Mouse (Mus musculus) heart, embryonic 10.5 days (tissue): ENCODE results near the gene Rhbdf1. TPM values are rescaled to one million over a fixed set of nuclear protein-coding genes. Genes with fewer than 3 reads are reported as not detected.
A peak's percentile ranks its signal among the peaks of the same experiment; 100 is the strongest.

Experiments
- DNase-seq: peaks from one replicate; pipeline ENCODE4 v3.0.0-alpha.2; 2017; ENCODE audit warnings: low spot score
- H3K27ac ChIP-seq: fragments of 300-500 bp; sonication (generic); 2 replicates; pipeline ENCODE4 v1.5.1; 2016; ENCODE audit warnings: mild to moderate bottlenecking
- H3K27me3 ChIP-seq: fragments of 300-500 bp; sonication (generic); 2 replicates; pipeline ENCODE4 v1.6.1; 2016; ENCODE audit warnings: mild to moderate bottlenecking; ENCODE audit not compliant: poor library complexity, insufficient read depth, severe bottlenecking
- H3K36me3 ChIP-seq: fragments of 300-500 bp; sonication (generic); 2 replicates; pipeline ENCODE4 v1.6.1; 2016; ENCODE audit warnings: mild to moderate bottlenecking, moderate library complexity
- H3K4me1 ChIP-seq: fragments of 300-500 bp; sonication (generic); 2 replicates; pipeline ENCODE4 v1.6.1; 2016; ENCODE audit warnings: mild to moderate bottlenecking
- H3K4me3 ChIP-seq: fragments of 300-500 bp; sonication (generic); 2 replicates; pipeline ENCODE4 v1.5.1; 2016; ENCODE audit warnings: mild to moderate bottlenecking, moderate library complexity
- H3K9me3 ChIP-seq: fragments of 300-500 bp; sonication (generic); 2 replicates; pipeline ENCODE4 v1.6.1; 2016; ENCODE audit warnings: mild to moderate bottlenecking, moderate library complexity
- WGBS: fragments of 180-500 bp; shearing (Covaris S2); methylation state at CpG from one replicate; pipeline ENCODE4 v1.1.7; 2016; 5-methylcytosine and 5-hydroxymethylcytosine counted together
- polyA plus RNA-seq: library from polyadenylated mRNA; unstranded; fragments of >200 nt; fragmentation: Nextera tagmentation; extraction: Ambion mirVana; gene quantifications from 2 replicates; pipeline ENCODE4 v1.2.1, GENCODE M21; 2016

The Rhbdf1 gene
- polyA plus RNA-seq, 1 experiment from 2014 or later, result 42.4 TPM

DNA sequence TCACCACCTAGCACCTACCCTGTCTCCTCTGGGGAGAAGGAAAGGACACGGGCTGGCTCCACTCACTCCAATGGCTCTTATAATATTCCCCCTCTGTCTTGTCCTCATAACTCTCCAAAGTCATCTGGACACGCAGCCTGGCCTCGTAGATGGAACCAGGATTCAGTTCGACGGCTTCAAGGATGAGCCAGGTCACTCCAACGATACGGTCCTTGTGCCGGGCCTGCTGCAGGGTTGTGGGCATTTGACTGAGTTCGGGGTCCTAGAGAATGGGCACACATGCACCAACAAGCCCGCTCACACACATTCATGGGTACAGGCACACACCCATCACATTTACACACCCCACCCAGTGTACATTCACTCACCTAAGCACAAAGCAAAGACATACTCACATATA lies 28.9 kb downstream of the Rhbdf1 start:
- Histone ChIP-seq H3K27ac (no peak overlapping the region), H3K4me3 (no peak overlapping the region), H3K9me3 (no peaks in the 10 kb centered on the region), H3K27me3 (peaks cover 34% of the 10 kb centered on the region; the same call in 1 of the 2 replicates), H3K4me1 (peaks cover 33% of the 10 kb centered on the region), H3K36me3 (no peaks in the 10 kb centered on the region)
- DNase-seq, result peak; percentile 55
- WGBS, result 87% methylated on average over 10 of the region's 10 CpGs

DNA sequence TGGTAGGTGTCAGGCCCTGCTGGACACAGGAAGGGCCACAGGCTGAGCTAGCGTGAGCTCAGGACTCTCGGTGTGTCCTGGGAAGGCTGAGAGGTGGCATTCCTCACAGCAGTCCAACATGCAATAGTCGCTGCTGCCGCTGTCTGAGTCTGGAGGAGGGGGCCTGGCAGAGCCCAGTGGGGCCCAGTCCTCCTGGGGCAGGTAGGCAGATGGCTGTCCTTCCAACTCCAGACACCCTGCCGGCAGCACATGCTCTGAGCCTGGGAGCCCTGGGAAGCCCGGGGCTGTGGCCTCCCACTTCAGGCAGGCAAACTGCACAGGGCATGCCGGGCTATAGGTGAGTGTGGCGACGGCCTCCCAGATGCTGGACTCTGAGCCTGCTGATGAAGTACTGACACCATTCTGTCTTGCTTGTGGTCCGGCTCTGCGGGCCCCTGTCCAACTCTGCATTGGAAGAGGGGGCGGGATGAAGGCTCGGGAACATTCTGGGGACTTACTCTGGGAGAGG lies 31.4 kb downstream of the Rhbdf1 start:
- Histone ChIP-seq H3K27ac (0 out of 2 replicates have a peak overlapping the region, but pooled peaks have one; percentile 38), H3K9me3 (no peaks in the 10 kb centered on the region), H3K4me3 (no peak overlapping the region), H3K36me3 (no peaks in the 10 kb centered on the region), H3K4me1 (peaks cover 22% of the 10 kb centered on the region), H3K27me3 (peaks cover 27% of the 10 kb centered on the region; the same call in 1 of the 2 replicates)
- peak; percentile 74 for DNase-seq
- WGBS, result 65% methylated on average over 13 of the region's 13 CpGs

DNA sequence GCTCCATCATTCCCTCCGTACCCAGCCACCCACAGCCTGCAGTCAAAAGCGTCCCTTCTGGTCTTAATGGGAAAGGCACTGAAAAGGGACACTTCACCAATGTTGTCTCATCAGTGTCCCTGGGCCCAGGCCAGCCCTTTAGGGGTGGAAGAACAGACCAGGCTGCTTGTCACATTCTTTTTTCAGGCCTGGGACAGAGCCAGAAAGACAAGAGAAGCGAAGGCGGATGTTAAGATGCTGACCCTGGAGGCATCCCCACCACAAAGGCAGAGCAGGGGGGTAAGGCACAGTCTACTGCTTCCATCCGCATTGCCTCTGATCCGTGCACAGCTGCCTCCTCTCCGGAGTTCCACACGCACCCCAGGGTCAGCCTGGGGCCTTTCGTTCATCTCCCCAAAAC lies 32.0 kb downstream of the Rhbdf1 start:
- no peak overlapping the region for H3K27ac ChIP-seq
- no peaks in the 10 kb centered on the region for H3K36me3 ChIP-seq
- H3K9me3 ChIP-seq, result no peaks in the 10 kb centered on the region
- peaks cover 17% of the 10 kb centered on the region for H3K4me1 ChIP-seq
- 83% methylated on average over 9 of the region's 9 CpGs for whole genome bisulfite sequencing
- no peak overlapping the region for H3K4me3 ChIP-seq
- DNase-seq, result peak; percentile 68
- H3K27me3 ChIP-seq, result peaks cover 23% of the 10 kb centered on the region; the same call in 1 of the 2 replicates

DNA sequence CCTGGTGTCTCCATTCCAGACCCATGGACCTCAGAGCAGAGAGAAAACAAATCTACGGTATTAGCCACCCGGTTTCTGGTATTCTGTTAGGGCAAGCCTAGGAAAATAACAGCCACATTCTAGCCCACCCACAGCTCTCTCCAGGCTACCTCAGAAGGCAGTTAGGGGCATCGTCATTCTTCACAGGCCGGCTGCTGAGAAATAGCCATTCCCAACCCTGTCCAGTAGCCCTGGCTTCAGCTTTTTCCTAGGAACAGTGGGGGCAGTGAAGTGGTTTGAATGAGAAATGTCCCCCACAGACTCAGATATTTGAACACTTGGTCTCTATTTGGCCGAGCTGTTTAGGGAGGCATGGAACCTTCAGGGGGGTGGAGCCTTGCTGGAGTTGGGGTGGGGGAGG lies 32.7 kb downstream of the Rhbdf1 start:
- no peaks in the 10 kb centered on the region for H3K36me3 ChIP-seq
- DNase-seq, result peak; percentile 52
- H3K27ac ChIP-seq, result no peak overlapping the region
- peaks cover 16% of the 10 kb centered on the region for H3K4me1 ChIP-seq
- no peaks in the 10 kb centered on the region for H3K9me3 ChIP-seq
- peaks cover 16% of the 10 kb centered on the region for H3K27me3 ChIP-seq
- WGBS, result 63% methylated on average over 5 of the region's 5 CpGs
- no peak overlapping the region for H3K4me3 ChIP-seq

DNA sequence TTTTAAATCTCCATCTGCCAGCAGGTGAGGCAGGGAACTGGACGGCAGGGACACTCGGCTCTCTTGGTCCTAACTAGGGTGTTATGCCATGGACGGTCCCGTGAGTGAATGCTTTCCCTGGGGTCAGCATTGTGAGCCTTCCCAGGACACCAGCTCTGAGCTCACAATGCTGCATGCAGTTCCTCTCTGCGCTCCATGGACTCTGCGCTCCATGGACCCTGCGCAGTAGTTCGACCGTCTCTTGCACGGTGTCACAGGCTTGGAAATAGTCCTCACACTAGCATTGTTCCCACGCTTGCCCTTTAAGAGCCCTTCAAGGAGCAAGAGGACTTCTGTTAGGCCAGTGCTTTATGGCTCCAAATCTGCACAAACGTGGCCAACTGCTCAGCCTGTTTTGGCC lies 33.2 kb downstream of the Rhbdf1 start:
- peak; percentile 70 for DNase-seq

DNA sequence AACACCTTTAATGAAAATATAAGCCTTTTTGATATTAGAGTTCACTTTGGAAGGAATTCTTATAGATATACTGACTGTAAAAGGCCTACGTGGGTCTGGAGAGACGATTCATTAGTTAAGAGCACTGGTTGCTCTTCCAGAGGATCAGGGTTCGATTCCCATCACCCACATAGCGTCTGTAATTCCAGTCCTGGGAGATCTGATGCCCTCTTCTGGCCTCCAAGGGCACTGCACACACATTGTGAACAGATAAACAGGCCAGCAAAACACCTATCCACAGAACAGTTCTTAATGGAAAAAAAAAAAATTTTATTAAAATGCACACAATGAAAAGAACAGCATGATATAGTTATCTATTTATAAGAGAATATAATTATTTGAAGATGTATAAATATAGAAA lies 34.8 kb downstream of the Rhbdf1 start:
- Histone ChIP-seq H3K36me3 (no peaks in the 10 kb centered on the region), H3K4me1 (peaks cover 16% of the 10 kb centered on the region), H3K27me3 (peaks cover 10% of the 10 kb centered on the region), H3K27ac (no peak overlapping the region), H3K4me3 (no peak overlapping the region), H3K9me3 (no peaks in the 10 kb centered on the region)
- no peak for DNase-seq
- 85% methylated on average over 4 of the region's 4 CpGs for WGBS

More for the DNA sequence above, 33.2 kb downstream of the Rhbdf1 start:
- Histone ChIP-seq H3K9me3 (no peaks in the 10 kb centered on the region), H3K27me3 (peaks cover 14% of the 10 kb centered on the region), H3K27ac (no peak overlapping the region), H3K4me1 (peaks cover 16% of the 10 kb centered on the region), H3K36me3 (no peaks in the 10 kb centered on the region), H3K4me3 (no peak overlapping the region)
- 83% methylated on average over 12 of the region's 12 CpGs for WGBS

DNA sequence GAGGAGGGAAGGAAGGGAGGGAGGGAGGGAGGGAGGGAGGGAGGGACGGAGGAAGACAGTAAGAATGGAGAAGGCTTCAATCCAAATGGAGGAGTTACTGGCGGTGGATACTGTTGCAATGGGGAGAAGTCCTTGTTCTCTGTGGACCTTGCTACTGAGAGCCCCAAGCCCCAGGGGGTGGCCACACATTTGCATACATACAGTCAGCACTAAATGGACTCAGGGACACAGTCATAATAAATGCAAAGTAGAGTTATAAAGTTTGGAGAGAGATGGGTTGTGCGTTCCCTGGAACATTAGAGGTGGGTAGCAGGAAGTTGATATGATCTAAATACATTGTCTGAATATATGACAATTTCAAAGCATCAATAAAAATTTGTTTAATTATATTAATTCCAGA lies 36.1 kb downstream of the Rhbdf1 start:
- H3K27ac ChIP-seq, result no peak overlapping the region
- WGBS, result 79% methylated on average over 3 of the region's 3 CpGs
- no peak overlapping the region for H3K4me3 ChIP-seq
- H3K27me3 ChIP-seq, result peaks cover 15% of the 10 kb centered on the region
- H3K36me3 ChIP-seq, result no peaks in the 10 kb centered on the region
- no peak for DNase-seq
- H3K4me1 ChIP-seq, result peaks cover 12% of the 10 kb centered on the region
- H3K9me3 ChIP-seq, result no peaks in the 10 kb centered on the region

DNA sequence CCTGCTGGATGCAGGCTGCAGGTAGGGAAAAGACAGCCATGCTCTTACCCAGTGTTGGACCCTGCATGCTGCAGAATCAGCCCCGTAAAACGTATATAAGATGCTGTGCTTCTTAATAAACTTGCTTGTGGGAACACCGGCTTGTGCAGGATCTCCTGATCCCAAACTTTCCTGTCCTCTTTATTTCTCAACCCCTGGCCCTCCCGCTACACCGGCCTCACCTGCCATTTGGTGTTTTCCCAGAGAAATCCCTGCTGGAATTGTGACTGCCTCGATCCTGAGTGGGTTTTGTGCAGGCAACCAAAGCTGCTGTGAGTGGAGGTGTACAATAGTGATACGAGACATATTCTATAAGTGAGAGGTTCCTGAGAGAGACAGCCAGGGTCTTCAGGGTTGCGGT lies 37.6 kb downstream of the Rhbdf1 start:
- Histone ChIP-seq H3K27me3 (peaks cover 5% of the 10 kb centered on the region), H3K27ac (no peak overlapping the region), H3K4me1 (no peaks in the 10 kb centered on the region), H3K36me3 (no peaks in the 10 kb centered on the region), H3K4me3 (no peak overlapping the region), H3K9me3 (no peaks in the 10 kb centered on the region)
- peak; percentile 45 for DNase-seq
- 87% methylated on average over 8 of the region's 8 CpGs for WGBS

DNA sequence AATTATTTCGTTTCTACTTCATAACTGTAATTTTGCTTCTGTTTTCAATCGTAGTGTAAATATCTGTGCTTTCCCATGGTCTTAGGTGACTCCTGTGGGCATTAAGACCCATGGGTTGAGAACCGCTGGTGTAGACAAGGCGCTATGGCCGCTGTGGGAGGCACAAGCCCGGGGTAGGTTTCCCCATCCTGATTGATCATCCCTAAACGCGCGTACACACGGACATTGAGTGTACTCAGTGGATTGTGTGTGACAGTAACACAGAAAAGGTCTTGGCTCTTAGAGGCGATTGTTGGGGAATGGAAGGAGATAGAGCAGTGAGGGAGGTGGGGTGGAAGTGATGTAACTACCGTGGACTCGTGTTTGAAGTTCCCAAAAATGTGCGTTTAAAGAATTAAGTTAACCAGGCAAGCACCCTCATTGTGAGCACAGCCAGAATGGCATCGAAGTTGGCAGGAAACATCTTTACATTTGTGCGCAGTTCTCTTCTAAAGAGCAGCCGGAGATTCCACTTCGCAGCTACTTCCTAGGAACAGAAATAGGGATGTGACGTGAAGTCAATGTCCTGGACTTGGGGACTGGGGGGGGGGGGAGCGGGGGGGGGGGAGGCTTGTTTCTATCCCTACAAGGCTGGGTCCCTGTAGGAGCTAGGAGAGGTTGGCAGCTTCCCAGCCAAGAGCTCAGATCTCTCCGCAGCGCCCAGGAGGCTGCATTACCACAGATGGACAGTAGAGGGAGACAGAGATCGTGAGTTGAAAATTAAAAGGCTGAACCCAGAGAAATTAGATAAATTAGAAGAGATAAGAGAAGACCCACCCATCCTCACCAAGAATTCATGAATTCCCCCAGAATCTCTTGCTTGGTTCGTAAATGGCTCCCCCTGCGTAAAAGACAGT lies 39.9 kb downstream of the Rhbdf1 start:
- peaks cover 5% of the 10 kb centered on the region for H3K27me3 ChIP-seq
- H3K4me3 ChIP-seq, result no peak overlapping the region
- 47% methylated on average over 24 of the region's 25 CpGs for whole genome bisulfite sequencing

DNA sequence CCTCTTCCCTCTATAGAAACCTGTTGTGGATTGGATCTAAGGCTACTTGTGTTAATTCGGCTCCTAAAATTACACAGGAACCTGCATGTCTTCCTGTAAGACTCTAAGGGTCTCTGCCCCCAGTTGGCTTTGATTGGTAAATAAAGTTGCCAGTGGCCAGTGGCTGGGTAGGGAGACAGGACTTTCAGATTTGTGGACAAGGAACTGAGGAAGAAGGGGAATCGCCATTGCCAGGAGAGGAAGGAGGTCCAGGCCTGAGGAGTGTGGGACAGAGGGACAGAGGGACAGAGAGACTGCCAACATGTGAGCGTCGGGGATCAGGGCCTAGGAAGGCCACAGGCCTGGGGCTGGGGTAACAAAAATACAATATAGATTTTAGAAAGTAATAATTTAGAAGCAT lies 40.9 kb downstream of the Rhbdf1 start:
- 77% methylated on average over 4 of the region's 4 CpGs for WGBS
- no peaks in the 10 kb centered on the region for H3K36me3 ChIP-seq
- DNase-seq, result peak; percentile 54
- no peaks in the 10 kb centered on the region for H3K9me3 ChIP-seq
- no peak overlapping the region for H3K27ac ChIP-seq
- H3K4me1 ChIP-seq, result no peaks in the 10 kb centered on the region
- H3K27me3 ChIP-seq, result peaks cover 5% of the 10 kb centered on the region
- no peak overlapping the region for H3K4me3 ChIP-seq

More for the DNA sequence above, 39.9 kb downstream of the Rhbdf1 start:
- Histone ChIP-seq H3K4me1 (no peaks in the 10 kb centered on the region), H3K27ac (no peak overlapping the region), H3K9me3 (no peaks in the 10 kb centered on the region), H3K36me3 (no peaks in the 10 kb centered on the region)
- DNase-seq, result peak; percentile 76

DNA sequence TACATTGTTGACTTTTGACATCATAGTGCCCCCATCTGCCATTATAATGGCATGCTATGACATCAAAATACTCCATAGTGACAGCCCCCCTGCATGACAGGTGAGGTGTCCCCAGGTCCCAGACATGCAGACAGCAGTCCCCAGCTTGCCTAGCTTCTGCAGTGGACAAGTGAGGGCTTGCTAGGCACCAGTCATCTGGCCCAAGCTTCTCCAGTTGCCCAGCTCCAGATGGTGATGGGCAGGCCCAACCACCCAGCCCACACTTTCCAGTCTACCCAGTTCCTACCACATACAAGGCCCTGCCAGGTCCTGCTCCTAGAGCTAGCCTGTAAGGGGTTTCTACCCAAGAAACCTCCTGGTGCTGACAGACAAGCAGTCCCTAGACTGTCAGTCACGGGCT lies 43.6 kb downstream of the Rhbdf1 start:
- H3K9me3 ChIP-seq, result no peaks in the 10 kb centered on the region
- WGBS, result 73% methylated on average over 1 of the region's 1 CpGs
- H3K4me1 ChIP-seq, result no peaks in the 10 kb centered on the region
- DNase-seq, result peak; percentile 51
- no peak overlapping the region for H3K27ac ChIP-seq
- peaks cover 5% of the 10 kb centered on the region; the same call in 1 of the 2 replicates for H3K27me3 ChIP-seq
- H3K4me3 ChIP-seq, result no peak overlapping the region
- H3K36me3 ChIP-seq, result no peaks in the 10 kb centered on the region

DNA sequence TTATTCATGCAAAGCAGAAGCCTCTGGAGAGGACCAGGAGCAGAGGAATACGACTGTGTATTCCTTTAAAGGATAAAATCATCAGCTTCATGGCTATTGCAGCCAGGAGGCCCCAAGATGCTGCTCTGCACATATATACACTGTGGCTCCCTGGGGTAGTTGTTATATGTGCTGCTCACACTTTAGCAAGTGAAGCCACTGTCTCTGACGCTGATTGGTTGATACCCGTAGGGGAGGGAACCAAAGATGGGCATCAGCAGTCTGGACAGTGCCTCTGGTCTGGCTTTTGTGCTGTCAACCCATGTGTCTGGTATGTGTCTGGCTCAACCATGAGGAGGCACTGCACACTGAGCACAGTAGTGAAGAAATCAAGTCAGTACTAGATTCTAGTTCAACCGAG lies 55.4 kb downstream of the Rhbdf1 start:
- WGBS, result 66% methylated on average over 4 of the region's 4 CpGs
- Histone ChIP-seq H3K9me3 (no peaks in the 10 kb centered on the region), H3K4me3 (no peak overlapping the region), H3K27me3 (peaks cover 9% of the 10 kb centered on the region), H3K27ac (no peak overlapping the region), H3K36me3 (no peaks in the 10 kb centered on the region), H3K4me1 (peaks cover 8% of the 10 kb centered on the region)
- no peak for DNase-seq
